18 mouse cellular contexts compared by ENCODE assay signal in genomic region chr19:56571234-56571633, GRCm38 (mm10).
"Had no signal": no experiment of that assay in that cellular context is flagged by ENCODE, and none has a peak within 500 bp of the region (broad histone marks: within the 10 kb centered on the region; RNA-seq: fewer than 3 reads in every experiment).

No protein-coding gene starts in this region.

- H3K27me3 ChIP-seq: limb, embryonic 13.5 days; liver, embryonic 15.5 days; midbrain, embryonic 13.5 days; neural tube, embryonic 13.5 days; stomach, embryonic 15.5 days had no signal

- H3K9ac ChIP-seq: limb, embryonic 13.5 days; liver, embryonic 15.5 days; lung, embryonic 14.5 days; midbrain, embryonic 13.5 days; neural tube, embryonic 13.5 days; stomach, embryonic 15.5 days had no signal

- H3K27ac ChIP-seq: kidney, postnatal 0 days; limb, embryonic 10.5 days; limb, embryonic 13.5 days; liver, embryonic 15.5 days; macrophage; midbrain, embryonic 10.5 days; midbrain, embryonic 13.5 days; neural tube, embryonic 13.5 days; stomach, embryonic 15.5 days had no signal

- ATAC-seq: intestine, postnatal 0 days; midbrain, embryonic 13.5 days; midbrain, embryonic 16.5 days had no signal

- DNase-seq: kidney, adult 2 months; kidney, postnatal 36 days; lung, embryonic 14.5 days; right cerebral cortex, postnatal 25 days; spleen, adult 18-20 months; thymus, postnatal 25 days had no signal

- H3K4me1 ChIP-seq: limb, embryonic 10.5 days; limb, embryonic 13.5 days; midbrain, embryonic 10.5 days; stomach, embryonic 15.5 days had no signal

- H3K4me3 ChIP-seq: limb, embryonic 10.5 days; limb, embryonic 13.5 days; liver, embryonic 15.5 days; midbrain, embryonic 10.5 days; midbrain, embryonic 13.5 days; myocyte; neural tube, embryonic 13.5 days; stomach, embryonic 15.5 days had no signal

- H3K4me2 ChIP-seq: limb, embryonic 13.5 days; liver, embryonic 15.5 days; lung, embryonic 14.5 days; midbrain, embryonic 13.5 days; neural tube, embryonic 13.5 days; stomach, embryonic 15.5 days had no signal

- H3K9me3 ChIP-seq: limb, embryonic 10.5 days; limb, embryonic 13.5 days; liver, embryonic 15.5 days; midbrain, embryonic 10.5 days; midbrain, embryonic 13.5 days; neural tube, embryonic 13.5 days; stomach, embryonic 15.5 days had no signal
